Mouse (Mus musculus): ENCODE results near the gene Maml3.

DNA sequence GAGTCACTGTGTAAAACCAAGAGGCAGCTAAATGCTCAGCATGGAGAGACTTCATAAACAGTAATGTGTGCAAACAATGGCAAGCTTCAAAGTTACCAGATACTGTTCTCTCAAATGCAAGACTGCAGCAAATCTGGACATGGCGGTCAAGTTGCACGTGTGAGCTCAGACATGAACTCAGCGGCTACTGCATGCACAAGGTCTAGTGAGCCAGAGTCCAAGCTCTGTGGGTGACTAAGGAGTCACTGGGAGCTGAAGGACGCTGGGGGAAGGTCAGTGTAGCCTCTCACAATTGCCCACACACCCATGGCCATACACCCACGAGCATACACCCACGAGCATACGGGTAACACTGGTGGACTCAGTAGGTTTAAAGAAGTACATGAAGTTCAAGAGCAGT is 130.3 kb downstream of the Maml3 start:
- TF ChIP-seq CTCF (IDR thresholded peaks at IDR 0.05; ENCODE audit: insufficient read depth, low read depth, low read length) (no peak), POLR2A (IDR thresholded peaks at IDR 0.05; ENCODE audit: insufficient read depth, low read depth, low read length) (no peak)

Data from olfactory bulb, adult 2 months (tissue).